Mouse (Mus musculus) hindbrain, embryonic 11.5 days (tissue): ENCODE measurements around the gene Inpp4a. TPM values are rescaled to one million over a fixed set of nuclear protein-coding genes. Genes with fewer than 3 reads are reported as not detected.

Experiments used
- ATAC-seq: fragments of 200-750 bp; cut with Nextera tagmentation; 2 replicates; pipeline ENCODE4 v1.8.0; 2017; ENCODE audit warnings: mild to moderate bottlenecking, moderate TSS enrichment, moderate library complexity; ENCODE audit not compliant: low FRiP score
- DNase-seq: peaks from one replicate; pipeline ENCODE4 v3.0.0-alpha.2; 2015; ENCODE audit warnings: low spot score
- H3K27ac ChIP-seq: fragments of 300-500 bp; sonication (generic); 2 replicates; pipeline ENCODE4 v1.5.1; 2014; ENCODE audit warnings: mild to moderate bottlenecking, low read depth, low read length
- H3K27me3 ChIP-seq: fragments of 300-500 bp; sonication (generic); 2 replicates; pipeline ENCODE4 v1.6.1; 2014; ENCODE audit warnings: mild to moderate bottlenecking, low read length, moderate library complexity, mixed read lengths; ENCODE audit not compliant: control insufficient read depth, insufficient read depth
- H3K36me3 ChIP-seq: fragments of 300-500 bp; sonication (generic); 2 replicates; pipeline ENCODE4 v1.6.1; 2014; ENCODE audit warnings: mild to moderate bottlenecking, low read length, moderate library complexity, mixed read lengths; ENCODE audit not compliant: control insufficient read depth, insufficient read depth
- H3K4me1 ChIP-seq: fragments of 300-500 bp; sonication (generic); replicated peaks from 2 replicates; pipeline ENCODE4 v1.6.1; 2014; ENCODE audit warnings: low read length, mixed read lengths; ENCODE audit not compliant: control insufficient read depth, insufficient read depth
- H3K4me2 ChIP-seq: fragments of 300-500 bp; sonication (generic); replicated peaks from 2 replicates; pipeline ENCODE4 v1.6.1; 2014; ENCODE audit warnings: mild to moderate bottlenecking, low read depth, low read length
- H3K4me3 ChIP-seq: fragments of 300-500 bp; sonication (generic); 2 replicates; pipeline ENCODE4 v1.5.1; 2014; ENCODE audit warnings: low read depth, low read length
- H3K9ac ChIP-seq: fragments of 300-500 bp; sonication (generic); 2 replicates; pipeline ENCODE4 v1.6.1; 2014; ENCODE audit warnings: low read depth, low read length
- H3K9me3 ChIP-seq: fragments of 300-500 bp; sonication (generic); 2 replicates; pipeline ENCODE4 v1.6.1; 2016; ENCODE audit warnings: low read length; ENCODE audit not compliant: control insufficient read depth
- WGBS: fragments of 180-500 bp; shearing (Covaris S2); extraction: QIAGEN DNeasy Blood & Tissue Kit; methylation state at CpG from one replicate; pipeline ENCODE4 v1.1.7; 2014; 5-methylcytosine and 5-hydroxymethylcytosine counted together
- polyA plus RNA-seq: library from polyadenylated mRNA; unstranded; fragments of >200 nt; fragmentation: Nextera tagmentation; extraction: Ambion mirVana; gene quantifications from 2 replicates; pipeline ENCODE4 v1.2.1, GENCODE M21; 2014

Inpp4a gene
- polyA plus RNA-seq, 1 experiment from 2014 or later: 27.2 TPM

DNA sequence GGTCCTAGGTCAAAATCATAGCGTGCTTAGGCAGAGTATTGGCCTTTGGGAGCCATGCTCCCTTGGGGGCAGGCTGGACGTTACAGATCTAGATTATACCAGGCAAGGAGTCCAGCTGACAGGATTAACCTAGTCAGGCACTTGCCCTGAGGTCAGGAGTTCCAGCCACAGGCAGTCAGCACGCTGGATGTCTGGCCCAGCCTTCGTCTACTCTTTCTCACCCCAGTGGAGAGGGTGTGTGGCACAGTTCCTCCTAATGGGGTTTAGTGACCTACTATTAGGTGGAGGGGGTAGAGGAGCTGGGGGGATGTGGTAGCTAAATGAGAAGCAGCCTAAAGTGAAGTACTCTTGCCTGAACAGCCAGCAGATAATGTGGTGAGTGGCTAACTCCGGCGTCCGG, 14.7 kb downstream of the Inpp4a start:
- H3K4me1 ChIP-seq: no peaks in the 10 kb centered on the region
- WGBS: 53% methylated on average over 7 of the region's 7 CpGs
- ATAC-seq (no peak), DNase-seq (no peak)
- no peak overlapping the region for H3K4me2 ChIP-seq
- no peak overlapping the region for H3K4me3 ChIP-seq
- H3K27me3 ChIP-seq: no peaks in the 10 kb centered on the region
- no peaks in the 10 kb centered on the region for H3K9me3 ChIP-seq
- no peak overlapping the region for H3K9ac ChIP-seq
- H3K27ac ChIP-seq: no peak overlapping the region
- H3K36me3 ChIP-seq: no peaks in the 10 kb centered on the region

DNA sequence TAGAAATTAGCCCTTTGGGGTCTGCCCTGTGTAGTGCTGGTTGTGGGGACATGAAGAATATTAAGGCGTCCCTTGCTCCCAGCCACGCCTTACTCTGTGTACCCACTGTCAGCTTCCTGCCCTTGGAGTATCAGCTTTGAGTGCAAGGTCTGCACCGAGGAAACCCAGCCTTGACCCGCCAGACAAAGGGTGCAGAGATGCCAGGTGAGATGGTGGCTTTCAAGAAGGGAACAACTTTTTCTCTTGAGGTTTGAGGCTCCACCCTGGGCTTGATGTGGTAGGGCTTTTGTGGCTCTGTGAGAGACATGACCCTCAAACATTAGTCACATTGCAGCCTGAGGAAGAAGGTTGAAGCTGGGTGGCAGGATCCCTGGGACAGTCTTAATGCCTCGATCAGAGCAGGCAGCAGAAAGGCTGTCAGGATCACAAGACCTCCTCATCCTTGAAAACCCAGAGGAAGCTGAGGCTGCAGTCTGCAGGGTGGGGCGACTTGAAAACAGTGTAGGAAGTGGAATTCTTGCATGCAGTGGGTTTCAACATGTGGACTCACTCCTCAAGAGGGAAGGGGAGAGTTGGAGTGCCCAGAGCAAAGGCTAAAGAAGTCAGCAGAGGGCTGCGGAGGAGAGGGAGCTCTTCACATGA, 18.1 kb downstream of the Inpp4a start:
- Histone ChIP-seq H3K36me3 (no peaks in the 10 kb centered on the region), H3K4me2 (no peak overlapping the region), H3K4me3 (no peak overlapping the region), H3K9me3 (no peaks in the 10 kb centered on the region), H3K9ac (no peak overlapping the region), H3K4me1 (no peaks in the 10 kb centered on the region), H3K27ac (no peak overlapping the region), H3K27me3 (no peaks in the 10 kb centered on the region)
- ATAC-seq (no peak), DNase-seq (no peak)
- WGBS: 83% methylated on average over 7 of the region's 7 CpGs

DNA sequence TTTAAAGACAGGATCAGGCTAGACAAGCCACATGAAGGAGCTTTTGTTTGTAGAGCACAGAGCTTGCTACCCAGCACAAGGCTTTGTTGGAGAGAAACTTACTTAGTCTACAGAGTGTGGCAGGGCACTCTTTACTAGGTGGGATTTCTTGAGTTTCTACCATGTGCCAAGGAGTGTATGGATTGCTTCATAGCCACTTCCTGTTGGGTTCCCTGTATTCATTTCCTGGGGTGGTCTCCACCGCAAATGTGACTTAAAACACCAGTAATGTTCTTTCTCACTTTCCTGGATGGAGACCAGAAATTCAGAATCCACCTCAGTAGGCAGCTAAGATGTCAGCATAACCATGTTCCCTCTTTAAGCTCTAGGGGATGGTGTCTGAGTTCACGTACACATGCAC, 18.9 kb downstream of the Inpp4a start:
- ATAC-seq (no peak), DNase-seq (no peak)
- H3K9me3 ChIP-seq: no peaks in the 10 kb centered on the region
- no peaks in the 10 kb centered on the region for H3K27me3 ChIP-seq
- no peak overlapping the region for H3K4me2 ChIP-seq
- H3K4me1 ChIP-seq: no peaks in the 10 kb centered on the region
- no peak overlapping the region for H3K27ac ChIP-seq
- no peaks in the 10 kb centered on the region for H3K36me3 ChIP-seq
- no peak overlapping the region for H3K9ac ChIP-seq
- no peak overlapping the region for H3K4me3 ChIP-seq
- WGBS: 98% methylated on average over 2 of the region's 2 CpGs

DNA sequence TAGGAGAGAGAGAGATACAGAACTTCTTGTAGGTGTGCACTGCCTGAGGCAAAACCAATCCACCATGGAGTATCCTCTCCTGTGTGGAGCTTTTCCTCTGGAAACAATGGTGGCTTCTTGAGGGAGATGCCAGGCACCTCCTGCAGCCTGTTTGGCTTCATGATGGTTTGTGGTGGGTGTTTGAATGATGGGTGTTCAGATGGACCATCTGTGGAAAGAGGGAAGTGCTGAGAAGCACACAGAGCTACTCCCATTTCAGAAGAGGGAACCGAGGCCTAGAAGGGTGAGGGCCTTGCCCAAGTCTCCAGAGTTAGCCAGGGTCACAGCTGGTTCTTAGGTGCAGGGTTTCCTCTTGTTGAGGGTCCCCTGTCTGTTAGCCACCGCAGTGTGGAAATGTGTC, 23.0 kb downstream of the Inpp4a start:
- DNase-seq (no peak), ATAC-seq (no peak)
- no peaks in the 10 kb centered on the region for H3K27me3 ChIP-seq
- no peak overlapping the region for H3K4me3 ChIP-seq
- WGBS: 88% methylated on average over 2 of the region's 2 CpGs
- H3K27ac ChIP-seq: no peak overlapping the region
- no peak overlapping the region for H3K9ac ChIP-seq
- H3K4me2 ChIP-seq: no peak overlapping the region
- no peaks in the 10 kb centered on the region for H3K9me3 ChIP-seq
- H3K4me1 ChIP-seq: no peaks in the 10 kb centered on the region
- no peaks in the 10 kb centered on the region for H3K36me3 ChIP-seq

DNA sequence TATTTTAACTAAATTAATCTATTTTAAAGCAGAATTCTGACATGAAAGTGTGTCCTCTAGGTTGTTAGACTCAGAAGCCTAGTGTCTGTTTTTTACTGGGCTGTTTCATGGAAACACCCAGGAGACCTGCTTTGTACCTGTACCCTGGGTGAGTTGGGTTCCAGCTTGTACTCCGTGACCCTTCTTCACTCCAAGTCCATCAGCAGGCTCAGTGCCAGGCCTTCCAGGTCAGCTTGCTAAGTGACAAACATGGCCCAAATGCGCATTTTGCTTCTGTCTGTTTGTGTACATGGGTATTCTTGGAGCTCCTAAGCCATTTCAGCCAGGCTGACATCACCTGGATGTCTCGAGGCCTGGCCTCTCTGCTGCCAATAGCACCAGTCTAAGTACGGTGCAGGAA, 23.5 kb downstream of the Inpp4a start:
- ATAC-seq (no peak), DNase-seq (no peak)
- Histone ChIP-seq H3K4me1 (no peaks in the 10 kb centered on the region), H3K4me2 (no peak overlapping the region), H3K27ac (no peak overlapping the region), H3K36me3 (no peaks in the 10 kb centered on the region), H3K9me3 (no peaks in the 10 kb centered on the region), H3K4me3 (no peak overlapping the region), H3K27me3 (no peaks in the 10 kb centered on the region), H3K9ac (no peak overlapping the region)
- 86% methylated on average over 4 of the region's 4 CpGs for WGBS

DNA sequence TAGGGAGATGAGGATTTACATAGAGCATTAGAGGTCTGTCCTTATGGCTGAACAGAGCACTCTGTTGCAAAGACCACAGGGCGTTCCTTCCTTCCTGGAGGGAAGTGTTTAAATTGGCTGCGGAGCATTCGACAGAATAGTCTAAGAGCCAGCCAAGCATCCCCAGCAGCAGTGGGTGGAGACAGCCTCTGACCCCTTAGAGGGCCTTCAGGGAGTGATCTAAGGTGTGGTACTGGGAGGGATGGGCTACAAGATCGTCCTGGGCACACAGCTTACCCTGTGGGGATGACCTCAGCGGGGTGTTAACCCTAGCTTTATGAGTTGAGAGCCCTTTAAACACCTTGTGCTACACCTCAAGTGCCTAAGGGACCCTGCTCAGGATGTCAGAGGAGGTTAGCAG, 24.9 kb downstream of the Inpp4a start:
- WGBS: 44% methylated on average over 5 of the region's 5 CpGs
- Histone ChIP-seq H3K9me3 (no peaks in the 10 kb centered on the region), H3K36me3 (no peaks in the 10 kb centered on the region), H3K27me3 (no peaks in the 10 kb centered on the region), H3K27ac (no peak overlapping the region), H3K4me2 (no peak overlapping the region), H3K4me3 (no peak overlapping the region), H3K4me1 (no peaks in the 10 kb centered on the region), H3K9ac (no peak overlapping the region)
- ATAC-seq: no peak
- no peak for DNase-seq

DNA sequence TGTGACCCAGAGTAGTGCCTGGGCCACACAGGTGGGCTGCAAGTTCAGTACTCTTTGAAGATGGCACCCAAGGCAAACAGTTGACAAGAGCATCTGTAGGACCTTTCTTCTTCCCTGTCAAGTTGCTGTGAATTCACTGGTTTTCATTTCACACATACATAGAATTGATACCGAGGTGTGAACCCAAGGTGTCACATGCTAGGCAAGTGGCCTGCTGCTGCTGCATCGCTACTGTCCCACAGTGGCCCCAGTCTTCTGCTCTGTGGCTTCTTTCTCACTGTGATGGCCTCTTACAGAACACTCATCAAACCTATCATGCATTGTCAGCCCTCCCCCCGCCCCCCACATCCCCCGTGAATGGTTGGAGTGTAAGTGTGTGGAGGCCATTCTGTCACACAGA, 27.6 kb downstream of the Inpp4a start:
- 79% methylated on average over 4 of the region's 4 CpGs for WGBS
- no peak for DNase-seq
- H3K27ac ChIP-seq: no peak overlapping the region
- no peaks in the 10 kb centered on the region for H3K9me3 ChIP-seq
- H3K36me3 ChIP-seq: no peaks in the 10 kb centered on the region
- H3K9ac ChIP-seq: no peak overlapping the region
- no peak overlapping the region for H3K4me3 ChIP-seq
- no peak overlapping the region for H3K4me2 ChIP-seq
- H3K27me3 ChIP-seq: no peaks in the 10 kb centered on the region
- no peak for ATAC-seq
- H3K4me1 ChIP-seq: no peaks in the 10 kb centered on the region

DNA sequence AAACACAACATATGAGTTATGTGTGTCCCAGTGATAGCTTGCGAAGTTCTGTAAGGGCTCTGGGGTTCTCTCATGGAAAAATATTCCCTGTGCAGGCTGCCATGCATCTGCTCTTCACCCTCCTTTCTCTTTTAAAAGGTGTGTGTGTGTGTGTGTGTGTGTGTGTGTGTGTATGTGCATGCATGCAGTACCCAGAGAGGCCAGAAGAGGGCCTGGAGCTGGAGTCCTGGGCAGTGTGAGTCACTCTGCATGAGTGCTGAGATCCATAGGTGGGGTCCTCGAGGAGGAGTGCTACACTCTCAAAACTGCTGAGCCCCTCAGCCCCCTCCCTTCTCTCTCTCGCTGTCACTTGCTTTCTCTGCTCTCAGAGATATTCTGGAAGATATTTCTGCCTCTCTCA, 29.5 kb downstream of the Inpp4a start:
- Histone ChIP-seq H3K9me3 (no peaks in the 10 kb centered on the region), H3K9ac (no peak overlapping the region), H3K4me3 (no peak overlapping the region), H3K27me3 (no peaks in the 10 kb centered on the region), H3K4me2 (no peak overlapping the region), H3K27ac (no peak overlapping the region), H3K4me1 (no peaks in the 10 kb centered on the region), H3K36me3 (no peaks in the 10 kb centered on the region)
- DNase-seq: no peak
- 92% methylated on average over 3 of the region's 3 CpGs for WGBS
- ATAC-seq: no peak

DNA sequence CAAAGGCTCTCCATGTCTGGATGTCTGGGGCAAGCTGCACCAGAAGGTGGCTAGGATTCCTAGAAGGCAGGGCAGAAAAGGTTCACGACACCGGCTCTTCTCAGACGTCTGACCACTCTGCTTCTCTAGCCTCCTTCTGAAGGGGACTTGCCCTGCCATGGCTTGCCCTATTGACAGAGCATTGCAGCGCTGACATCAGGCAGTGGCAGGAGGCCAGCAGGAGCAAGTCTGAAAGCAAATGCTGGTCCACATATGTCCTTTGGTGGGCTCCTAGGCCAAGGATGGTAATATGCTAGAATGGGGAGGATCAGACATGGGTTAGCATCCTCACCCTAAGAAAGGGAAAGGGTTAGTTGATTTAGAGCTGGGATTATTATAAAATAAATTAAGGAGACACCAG, 30.2 kb downstream of the Inpp4a start:
- H3K9ac ChIP-seq: no peak overlapping the region
- no peaks in the 10 kb centered on the region for H3K36me3 ChIP-seq
- no peak overlapping the region for H3K4me2 ChIP-seq
- DNase-seq (no peak), ATAC-seq (no peak)
- H3K27ac ChIP-seq: no peak overlapping the region
- no peaks in the 10 kb centered on the region for H3K9me3 ChIP-seq
- H3K27me3 ChIP-seq: no peaks in the 10 kb centered on the region
- 94% methylated on average over 4 of the region's 4 CpGs for WGBS
- H3K4me3 ChIP-seq: no peak overlapping the region
- H3K4me1 ChIP-seq: no peaks in the 10 kb centered on the region
